Mouse (Mus musculus): ENCODE data around the gene Csf2rb2. TPM values are rescaled to one million over a fixed set of nuclear protein-coding genes. Genes with fewer than 3 reads are reported as not detected.

The Csf2rb2 gene
- polyA plus RNA-seq, 1 experiment from 2014 or later = 2.6 TPM

DNA sequence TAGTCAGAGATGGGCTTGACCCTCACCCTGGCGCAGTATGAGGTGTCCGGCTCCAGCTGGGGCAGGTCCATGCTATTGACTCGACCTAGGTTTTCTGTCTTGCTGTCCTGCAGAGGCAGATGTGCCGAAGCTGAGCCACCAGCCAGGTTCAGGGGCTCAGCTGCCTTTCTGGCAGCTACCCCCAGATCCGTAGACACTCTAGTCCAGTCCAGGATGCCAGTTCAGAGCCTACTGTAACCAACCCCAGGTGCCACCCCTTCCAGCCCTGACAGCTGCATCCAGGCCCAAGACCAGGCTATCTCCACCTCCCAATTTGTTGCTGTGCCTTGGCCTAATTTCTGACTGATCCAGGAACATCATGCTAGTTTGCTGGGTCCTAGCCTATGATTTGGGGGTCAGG lies 17.6 kb downstream of the Csf2rb2 start:
- no peaks in the 10 kb centered on the region for H3K4me1 ChIP-seq (ENCODE audit: insufficient read depth)
- no peak for ATAC-seq
- no peak overlapping the region for H3K4me3 ChIP-seq (ENCODE audit: low read depth, low read length)
- no peak overlapping the region for H3K27ac ChIP-seq (ENCODE audit: low read depth)
- H3K9me3 ChIP-seq (ENCODE audit: low read length) = no peaks in the 10 kb centered on the region
- H3K27me3 ChIP-seq (ENCODE audit: insufficient read depth, low read length) = no peaks in the 10 kb centered on the region
- H3K36me3 ChIP-seq (replicated peaks; ENCODE audit: insufficient read depth, low read length) = no peaks in the 10 kb centered on the region
- no peak overlapping the region for H3K4me2 ChIP-seq (ENCODE audit: low read depth, low read length)
- TF ChIP-seq EP300 (IDR thresholded peaks at IDR 0.05; ENCODE audit: low read depth) = no peak
- no peak for TF ChIP-seq CTCF (IDR thresholded peaks at IDR 0.05; ENCODE audit: low read depth)
- no peak for DNase-seq
- WGBS (ENCODE audit: insufficient replicate concordance) = 78% methylated on average over 5 of the region's 5 CpGs
- no peak overlapping the region for H3K9ac ChIP-seq (replicated peaks)

GRCm38 (mm10) chr15:78278308-78278707 lies 27.2 kb downstream of the Csf2rb2 start:
- ATAC-seq (no peak), DNase-seq (no peak)
- Histone ChIP-seq H3K4me2 (ENCODE audit: low read depth, low read length) (no peak overlapping the region), H3K4me1 (ENCODE audit: insufficient read depth) (no peaks in the 10 kb centered on the region; the same call in 1 of the 2 replicates), H3K4me3 (ENCODE audit: low read depth, low read length) (no peak overlapping the region), H3K27me3 (ENCODE audit: insufficient read depth, low read length) (no peaks in the 10 kb centered on the region), H3K36me3 (replicated peaks; ENCODE audit: insufficient read depth, low read length) (no peaks in the 10 kb centered on the region), H3K9me3 (ENCODE audit: low read length) (no peaks in the 10 kb centered on the region), H3K27ac (ENCODE audit: low read depth) (no peak overlapping the region), H3K9ac (replicated peaks) (no peak overlapping the region)
- TF ChIP-seq CTCF (IDR thresholded peaks at IDR 0.05; ENCODE audit: low read depth) = no peak
- no peak for TF ChIP-seq EP300 (IDR thresholded peaks at IDR 0.05; ENCODE audit: low read depth)
- 44% methylated on average over 2 of the region's 2 CpGs for WGBS (ENCODE audit: insufficient replicate concordance)

GRCm38 (mm10) chr15:78271208-78271607 lies 34.3 kb downstream of the Csf2rb2 start:
- no peak overlapping the region for H3K9ac ChIP-seq (replicated peaks)
- ATAC-seq = no peak
- H3K4me3 ChIP-seq (ENCODE audit: low read depth, low read length) = no peak overlapping the region
- DNase-seq = no peak
- no peaks in the 10 kb centered on the region for H3K27me3 ChIP-seq (ENCODE audit: insufficient read depth, low read length)
- peak; percentile 68 for TF ChIP-seq EP300 (IDR thresholded peaks at IDR 0.05; ENCODE audit: low read depth)
- TF ChIP-seq CTCF (IDR thresholded peaks at IDR 0.05; ENCODE audit: low read depth) = no peak
- no peaks in the 10 kb centered on the region for H3K9me3 ChIP-seq (ENCODE audit: low read length)
- H3K4me1 ChIP-seq (ENCODE audit: insufficient read depth) = peaks cover 28% of the 10 kb centered on the region
- H3K4me2 ChIP-seq (ENCODE audit: low read depth, low read length) = no peak overlapping the region
- H3K36me3 ChIP-seq (replicated peaks; ENCODE audit: insufficient read depth, low read length) = no peaks in the 10 kb centered on the region
- H3K27ac ChIP-seq (ENCODE audit: low read depth) = peak overlapping the region; percentile 22

DNA sequence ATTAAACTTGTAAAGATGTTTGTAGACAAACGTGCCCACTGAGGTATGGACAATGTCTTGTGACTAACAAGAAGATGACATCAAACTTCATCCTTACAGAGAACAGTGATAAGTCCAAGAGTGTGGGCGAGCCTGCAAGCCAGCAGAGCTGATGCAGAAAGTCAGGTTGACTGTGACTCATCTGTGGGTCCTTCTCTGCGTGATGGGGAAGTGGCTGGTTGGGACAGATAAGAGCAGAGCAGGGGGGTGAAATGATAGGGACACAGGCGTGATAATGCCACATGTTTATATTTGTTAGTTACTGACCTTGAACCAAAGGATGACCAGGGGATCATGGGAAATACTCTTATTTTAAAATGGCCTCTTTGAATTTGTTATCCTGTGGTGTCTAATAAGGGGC lies 37.7 kb downstream of the Csf2rb2 start:
- no peak overlapping the region for H3K4me3 ChIP-seq (ENCODE audit: low read depth, low read length)
- no peaks in the 10 kb centered on the region for H3K27me3 ChIP-seq (ENCODE audit: insufficient read depth, low read length)
- H3K9me3 ChIP-seq (ENCODE audit: low read length) = no peaks in the 10 kb centered on the region
- peak overlapping the region; percentile 53 for H3K4me2 ChIP-seq (ENCODE audit: low read depth, low read length)
- no peak overlapping the region for H3K9ac ChIP-seq (replicated peaks)
- peak; percentile 53 for DNase-seq
- peak overlapping the region; percentile 80 for H3K27ac ChIP-seq (ENCODE audit: low read depth)
- 22% methylated on average over 4 of the region's 4 CpGs for WGBS (ENCODE audit: insufficient replicate concordance)
- H3K36me3 ChIP-seq (replicated peaks; ENCODE audit: insufficient read depth, low read length) = no peaks in the 10 kb centered on the region; the same call in 1 of the 2 replicates
- peak; percentile 98 for TF ChIP-seq EP300 (IDR thresholded peaks at IDR 0.05; ENCODE audit: low read depth)
- no peak for TF ChIP-seq CTCF (IDR thresholded peaks at IDR 0.05; ENCODE audit: low read depth)
- H3K4me1 ChIP-seq (ENCODE audit: insufficient read depth) = peaks cover 28% of the 10 kb centered on the region
- peak; percentile 95 for ATAC-seq

- ATAC-seq (peak; percentile 55), DNase-seq (no peak)
- Histone ChIP-seq H3K4me2 (ENCODE audit: low read depth, low read length) (peak overlapping the region; percentile 53), H3K9ac (replicated peaks) (no peak overlapping the region), H3K9me3 (ENCODE audit: low read length) (no peaks in the 10 kb centered on the region), H3K4me1 (ENCODE audit: insufficient read depth) (peaks cover 28% of the 10 kb centered on the region), H3K4me3 (ENCODE audit: low read depth, low read length) (no peak overlapping the region), H3K36me3 (replicated peaks; ENCODE audit: insufficient read depth, low read length) (no peaks in the 10 kb centered on the region; the same call in 1 of the 2 replicates), H3K27ac (ENCODE audit: low read depth) (peak overlapping the region; percentile 80), H3K27me3 (ENCODE audit: insufficient read depth, low read length) (no peaks in the 10 kb centered on the region)
- WGBS (ENCODE audit: insufficient replicate concordance) = 60% methylated on average over 10 of the region's 10 CpGs
- no peak for TF ChIP-seq EP300 (IDR thresholded peaks at IDR 0.05; ENCODE audit: low read depth)
These were observed 38.1 kb downstream of the Csf2rb2 start for GRCm38 (mm10) chr15:78267441-78267840.

DNA sequence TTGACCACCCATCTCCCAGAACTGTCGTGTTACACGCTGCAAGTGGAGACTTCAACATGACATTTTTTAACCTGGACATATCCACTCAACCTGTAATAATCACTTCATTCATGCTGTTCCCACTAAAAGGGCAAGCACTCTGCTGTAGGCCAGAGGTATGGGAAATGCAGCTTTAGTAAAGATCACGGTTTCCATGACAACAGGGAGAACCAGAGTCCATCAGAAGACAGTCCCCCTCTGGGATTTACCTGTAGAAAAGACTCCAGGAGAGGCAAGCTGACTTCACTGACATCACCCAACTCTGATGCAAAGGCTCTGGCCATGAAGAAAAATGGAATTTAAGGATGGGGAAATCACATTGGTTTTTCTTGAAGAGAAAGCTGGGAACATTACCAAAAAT lies 42.2 kb downstream of the Csf2rb2 start:
- WGBS (ENCODE audit: insufficient replicate concordance) = 68% methylated on average over 3 of the region's 3 CpGs
- Histone ChIP-seq H3K9ac (replicated peaks) (no peak overlapping the region), H3K9me3 (ENCODE audit: low read length) (no peaks in the 10 kb centered on the region), H3K4me1 (ENCODE audit: insufficient read depth) (peaks cover 20% of the 10 kb centered on the region), H3K4me2 (ENCODE audit: low read depth, low read length) (no peak overlapping the region), H3K27ac (ENCODE audit: low read depth) (no peak overlapping the region), H3K27me3 (ENCODE audit: insufficient read depth, low read length) (no peaks in the 10 kb centered on the region), H3K36me3 (replicated peaks; ENCODE audit: insufficient read depth, low read length) (peaks cover 5% of the 10 kb centered on the region; the same call in 1 of the 2 replicates), H3K4me3 (ENCODE audit: low read depth, low read length) (no peak overlapping the region)
- no peak for DNase-seq
- no peak for ATAC-seq
- TF ChIP-seq CTCF (IDR thresholded peaks at IDR 0.05; ENCODE audit: low read depth) (no peak), EP300 (IDR thresholded peaks at IDR 0.05; ENCODE audit: low read depth) (no peak)
